Mouse (Mus musculus): ENCODE data around the gene Cyld. TPM values are rescaled to one million over a fixed set of nuclear protein-coding genes. Genes with fewer than 3 reads are reported as not detected.

Cyld gene
- polyA plus RNA-seq, 1 experiment from 2014 or later = 7.4 TPM

DNA sequence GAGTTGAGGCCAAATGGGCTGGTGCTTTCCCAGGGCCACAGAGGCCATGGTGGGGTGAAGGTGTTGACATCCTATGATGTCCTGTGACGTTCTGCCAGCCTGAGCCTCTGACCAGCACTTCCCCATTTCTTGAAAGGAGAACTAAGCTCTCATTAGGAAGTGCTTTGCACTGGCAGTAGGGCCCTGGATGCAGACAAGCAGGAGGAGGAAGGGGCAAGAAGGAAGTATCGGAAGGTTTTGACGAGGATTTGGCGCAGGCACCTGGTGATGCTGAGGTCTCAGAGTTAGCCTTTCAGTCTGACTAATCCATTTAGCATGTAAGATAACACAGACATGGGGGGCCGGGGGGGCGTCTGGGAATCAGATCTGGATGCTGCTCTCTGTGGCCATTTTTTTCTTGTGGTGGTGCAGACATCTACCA is 34.4 kb upstream of the Cyld start:
- no peak overlapping the region for H3K4me3 ChIP-seq (ENCODE audit: low read depth, low read length)
- no peaks in the 10 kb centered on the region for H3K9me3 ChIP-seq (ENCODE audit: control insufficient read depth, low read length)
- TF ChIP-seq CTCF (IDR thresholded peaks at IDR 0.05; ENCODE audit: low read depth) (no peak), EP300 (optimal IDR thresholded peaks at IDR 0.05) (no peak)

GRCm38 (mm10) chr8:88664121-88664520 is 32.7 kb upstream of the Cyld start:
- no peaks in the 10 kb centered on the region for H3K27me3 ChIP-seq (ENCODE audit: control insufficient read depth, insufficient read depth, low read length)
- H3K27ac ChIP-seq (replicated peaks) = no peak overlapping the region
- no peaks in the 10 kb centered on the region for H3K9me3 ChIP-seq (ENCODE audit: control insufficient read depth, low read length)
- no peaks in the 10 kb centered on the region for H3K4me1 ChIP-seq (replicated peaks; ENCODE audit: control insufficient read depth, insufficient read depth)
- 87% methylated on average over 16 of the region's 16 CpGs for WGBS
- ATAC-seq (ENCODE audit: low FRiP score, low TSS enrichment) (no peak), DNase-seq (ENCODE audit: low spot score) (no peak)
- H3K4me2 ChIP-seq (replicated peaks; ENCODE audit: low read depth) = no peak overlapping the region
- no peak overlapping the region for H3K9ac ChIP-seq (ENCODE audit: low read length)
- TF ChIP-seq CTCF (IDR thresholded peaks at IDR 0.05; ENCODE audit: low read depth) (no peak), EP300 (optimal IDR thresholded peaks at IDR 0.05) (no peak)
- H3K4me3 ChIP-seq (ENCODE audit: low read depth, low read length) = no peak overlapping the region
- H3K36me3 ChIP-seq (ENCODE audit: control insufficient read depth, insufficient read depth, low read length) = no peaks in the 10 kb centered on the region

More for the DNA sequence above, 34.4 kb upstream of the Cyld start:
- Histone ChIP-seq H3K4me2 (replicated peaks; ENCODE audit: low read depth) (no peak overlapping the region), H3K9ac (ENCODE audit: low read length) (no peak overlapping the region), H3K4me1 (replicated peaks; ENCODE audit: control insufficient read depth, insufficient read depth) (no peaks in the 10 kb centered on the region), H3K27ac (replicated peaks) (no peak overlapping the region), H3K36me3 (ENCODE audit: control insufficient read depth, insufficient read depth, low read length) (no peaks in the 10 kb centered on the region), H3K27me3 (ENCODE audit: control insufficient read depth, insufficient read depth, low read length) (no peaks in the 10 kb centered on the region)
- WGBS = 79% methylated on average over 6 of the region's 6 CpGs
- ATAC-seq (ENCODE audit: low FRiP score, low TSS enrichment) (no peak), DNase-seq (ENCODE audit: low spot score) (no peak)

DNA sequence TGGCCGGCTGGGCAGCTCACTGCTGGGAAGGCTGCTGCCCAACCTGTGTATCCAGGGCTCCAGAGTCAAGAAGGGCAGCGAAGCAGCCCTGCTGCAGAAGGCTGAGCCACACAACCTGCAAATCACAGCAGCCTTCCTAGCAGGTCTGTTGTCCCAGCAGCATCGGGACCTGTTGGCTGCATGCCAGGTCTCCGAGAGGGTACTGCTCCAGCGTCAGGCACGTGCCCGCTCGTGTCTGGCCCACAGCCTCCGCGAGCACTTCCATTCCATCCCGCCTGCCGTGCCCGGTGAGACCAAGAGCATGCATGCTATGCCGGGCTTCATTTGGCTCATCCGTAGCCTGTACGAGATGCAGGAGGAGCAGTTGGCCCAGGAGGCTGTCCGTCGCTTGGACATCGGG is 31.9 kb upstream of the Cyld start:
- H3K27ac ChIP-seq (replicated peaks) = no peak overlapping the region
- no peaks in the 10 kb centered on the region for H3K9me3 ChIP-seq (ENCODE audit: control insufficient read depth, low read length)
- no peak for TF ChIP-seq EP300 (optimal IDR thresholded peaks at IDR 0.05)
- TF ChIP-seq CTCF (IDR thresholded peaks at IDR 0.05; ENCODE audit: low read depth) = no peak
- H3K27me3 ChIP-seq (ENCODE audit: control insufficient read depth, insufficient read depth, low read length) = no peaks in the 10 kb centered on the region
- H3K4me3 ChIP-seq (ENCODE audit: low read depth, low read length) = no peak overlapping the region
- ATAC-seq (ENCODE audit: low FRiP score, low TSS enrichment) (no peak), DNase-seq (ENCODE audit: low spot score) (no peak)
- H3K9ac ChIP-seq (ENCODE audit: low read length) = no peak overlapping the region
- WGBS = 84% methylated on average over 19 of the region's 19 CpGs
- H3K36me3 ChIP-seq (ENCODE audit: control insufficient read depth, insufficient read depth, low read length) = no peaks in the 10 kb centered on the region
- H3K4me1 ChIP-seq (replicated peaks; ENCODE audit: control insufficient read depth, insufficient read depth) = no peaks in the 10 kb centered on the region
- no peak overlapping the region for H3K4me2 ChIP-seq (replicated peaks; ENCODE audit: low read depth)

- H3K4me3 ChIP-seq (ENCODE audit: low read depth, low read length) = no peak overlapping the region
- DNase-seq (ENCODE audit: low spot score) (peak; percentile 28), ATAC-seq (ENCODE audit: low FRiP score, low TSS enrichment) (peak; percentile 72)
- WGBS = 41% methylated on average over 1 of the region's 1 CpGs
- no peak overlapping the region for H3K4me2 ChIP-seq (replicated peaks; ENCODE audit: low read depth)
- no peak overlapping the region for H3K9ac ChIP-seq (ENCODE audit: low read length)
- H3K27me3 ChIP-seq (ENCODE audit: control insufficient read depth, insufficient read depth, low read length) = no peaks in the 10 kb centered on the region
- TF ChIP-seq CTCF (IDR thresholded peaks at IDR 0.05; ENCODE audit: low read depth) = no peak
- no peak for TF ChIP-seq EP300 (optimal IDR thresholded peaks at IDR 0.05)
- H3K36me3 ChIP-seq (ENCODE audit: control insufficient read depth, insufficient read depth, low read length) = no peaks in the 10 kb centered on the region
- no peaks in the 10 kb centered on the region for H3K4me1 ChIP-seq (replicated peaks; ENCODE audit: control insufficient read depth, insufficient read depth)
- no peaks in the 10 kb centered on the region for H3K9me3 ChIP-seq (ENCODE audit: control insufficient read depth, low read length)
- no peak overlapping the region for H3K27ac ChIP-seq (replicated peaks)
These were observed 30.4 kb upstream of the Cyld start for GRCm38 (mm10) chr8:88666435-88666834.

- Histone ChIP-seq H3K4me3 (ENCODE audit: low read depth, low read length) (no peak overlapping the region), H3K4me1 (replicated peaks; ENCODE audit: control insufficient read depth, insufficient read depth) (no peaks in the 10 kb centered on the region), H3K9me3 (ENCODE audit: control insufficient read depth, low read length) (no peaks in the 10 kb centered on the region), H3K27me3 (ENCODE audit: control insufficient read depth, insufficient read depth, low read length) (no peaks in the 10 kb centered on the region), H3K4me2 (replicated peaks; ENCODE audit: low read depth) (no peak overlapping the region), H3K36me3 (ENCODE audit: control insufficient read depth, insufficient read depth, low read length) (no peaks in the 10 kb centered on the region), H3K9ac (ENCODE audit: low read length) (no peak overlapping the region), H3K27ac (replicated peaks) (no peak overlapping the region)
- WGBS = 48% methylated on average over 14 of the region's 14 CpGs
- DNase-seq (ENCODE audit: low spot score) (no peak), ATAC-seq (ENCODE audit: low FRiP score, low TSS enrichment) (peak; percentile 24; the same call in 1 of the 2 replicates)
- TF ChIP-seq EP300 (optimal IDR thresholded peaks at IDR 0.05) (no peak), CTCF (IDR thresholded peaks at IDR 0.05; ENCODE audit: low read depth) (no peak)
These were observed 28.3 kb upstream of the Cyld start for GRCm38 (mm10) chr8:88668400-88669086.

DNA sequence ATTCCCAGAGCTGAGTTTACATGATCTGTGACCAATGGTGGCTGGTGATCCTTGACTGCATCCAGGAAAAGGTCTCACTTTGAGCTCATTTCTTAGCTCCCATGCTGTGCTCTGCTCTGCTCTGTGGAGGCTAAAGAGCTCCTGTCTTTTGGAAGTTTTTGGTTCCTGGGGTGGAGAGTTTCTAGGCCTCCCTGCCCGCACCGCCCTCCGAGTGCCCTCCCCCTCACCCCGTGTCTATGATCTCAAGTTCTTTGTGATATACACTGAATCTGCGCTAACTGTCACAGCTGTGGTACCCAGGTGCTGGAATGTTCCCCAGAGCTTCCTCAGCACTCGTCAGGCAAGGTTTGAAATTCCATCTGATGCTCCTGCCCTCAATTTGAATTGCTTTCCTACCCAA is 26.0 kb upstream of the Cyld start:
- Histone ChIP-seq H3K4me3 (ENCODE audit: low read depth, low read length) (no peak overlapping the region), H3K36me3 (ENCODE audit: control insufficient read depth, insufficient read depth, low read length) (no peaks in the 10 kb centered on the region), H3K9me3 (ENCODE audit: control insufficient read depth, low read length) (no peaks in the 10 kb centered on the region), H3K9ac (ENCODE audit: low read length) (no peak overlapping the region), H3K27ac (replicated peaks) (no peak overlapping the region), H3K4me2 (replicated peaks; ENCODE audit: low read depth) (no peak overlapping the region), H3K4me1 (replicated peaks; ENCODE audit: control insufficient read depth, insufficient read depth) (no peaks in the 10 kb centered on the region), H3K27me3 (ENCODE audit: control insufficient read depth, insufficient read depth, low read length) (no peaks in the 10 kb centered on the region)
- DNase-seq (ENCODE audit: low spot score) (no peak), ATAC-seq (ENCODE audit: low FRiP score, low TSS enrichment) (no peak)
- TF ChIP-seq CTCF (IDR thresholded peaks at IDR 0.05; ENCODE audit: low read depth) (no peak), EP300 (optimal IDR thresholded peaks at IDR 0.05) (no peak)
- 86% methylated on average over 6 of the region's 6 CpGs for WGBS
